Mouse (Mus musculus): ENCODE data around the gene Kcnip4.

DNA sequence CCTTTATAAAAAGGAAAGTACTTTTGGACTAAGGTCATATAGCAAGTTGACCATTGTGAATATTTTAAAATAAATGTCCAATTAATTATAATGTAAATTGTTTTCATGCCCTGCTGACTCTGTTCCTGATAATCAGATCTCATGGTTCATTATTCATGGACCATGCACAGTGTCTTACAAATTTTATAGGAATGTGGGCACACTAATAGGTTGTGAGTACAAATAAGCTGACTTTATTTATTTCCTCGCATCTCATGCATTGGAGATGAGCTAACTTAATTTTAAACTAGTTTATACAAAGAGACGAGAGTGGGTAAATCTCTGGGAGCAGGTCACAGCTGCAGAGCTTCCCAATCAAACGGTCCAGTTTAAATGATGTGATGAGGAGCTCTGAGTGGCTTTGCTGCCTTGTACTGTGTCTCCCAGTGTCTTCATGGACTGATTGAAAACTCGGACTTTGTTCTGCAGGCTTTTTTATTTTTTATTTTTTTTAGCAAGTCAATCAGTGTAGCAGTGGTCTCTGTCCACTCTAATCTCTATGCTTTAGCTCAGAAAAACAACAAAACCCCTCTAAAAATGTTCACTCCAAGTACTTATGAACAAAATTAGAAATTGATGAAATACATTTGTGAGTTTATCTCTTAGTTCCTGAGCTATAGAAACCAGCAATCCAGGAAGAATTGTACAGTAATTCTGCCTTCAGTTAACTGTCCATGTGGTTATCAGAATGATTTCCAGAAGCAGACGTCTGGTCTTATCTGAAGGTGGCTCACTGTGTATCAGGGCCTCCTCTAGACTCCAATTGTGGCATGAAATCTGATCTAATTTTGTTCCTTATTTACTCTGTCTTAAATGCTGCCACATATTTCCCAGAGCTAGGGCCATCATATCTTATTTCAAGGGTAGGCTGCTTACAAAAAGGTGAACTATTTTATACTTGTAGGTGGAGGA lies 979.6 kb downstream of the Kcnip4 start:
- TF ChIP-seq ZNF384 (IDR thresholded peaks at IDR 0.05; ENCODE audit: low read depth, low read length): no peak
- TF ChIP-seq CHD2 (IDR thresholded peaks at IDR 0.05; ENCODE audit: low read depth, low read length): no peak

Measured in ES-E14 (cell line).